Comparison of ENCODE assay signal across 1 mouse cellular context in the genomic region with DNA sequence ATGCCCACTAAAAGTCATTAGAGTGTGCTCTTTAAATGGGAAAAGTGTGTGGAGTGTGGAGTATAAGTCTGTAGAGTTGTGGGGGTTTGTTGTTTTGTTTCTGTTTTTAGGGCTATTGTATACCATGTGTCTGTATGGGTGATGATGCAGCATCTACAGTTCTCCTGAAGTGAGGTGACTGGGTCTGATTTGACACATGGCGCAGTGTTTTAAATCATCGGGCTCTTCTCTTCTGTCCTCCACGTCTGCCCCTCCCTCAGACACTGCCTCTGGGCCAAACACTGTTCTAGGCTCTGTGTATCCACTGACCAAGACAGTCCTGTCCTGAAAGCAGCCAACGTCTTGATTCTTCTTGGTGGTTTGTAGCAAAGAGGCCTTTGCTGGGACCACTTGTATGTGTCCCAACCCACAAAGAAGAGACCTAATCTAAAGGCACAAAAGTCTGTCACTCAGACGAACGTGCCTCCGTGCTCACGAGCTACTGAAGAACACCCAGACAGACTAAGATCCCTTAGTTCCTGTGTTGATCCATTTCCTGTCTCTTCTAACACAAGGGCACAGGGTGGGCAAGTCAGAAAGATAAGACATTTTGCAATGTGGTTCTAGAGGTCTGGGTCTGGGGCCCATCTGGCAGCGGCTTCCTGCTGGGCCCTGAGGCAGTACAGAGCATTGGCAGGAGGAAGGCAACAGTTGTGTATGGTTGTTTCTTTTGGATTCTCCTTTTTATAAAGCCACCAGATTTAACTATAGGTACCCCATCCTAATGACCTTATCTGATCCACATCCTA.
A peak's percentile ranks its signal among the peaks of the same experiment; 100 is the strongest.
TF ChIP-seq lines count a peak whose summit lies in the region.

No protein-coding gene starts in this region.

TF ChIP-seq in MEL, 35 proteins besides CTCF, POLR2A, EP300 and RAD21:
- TF ChIP-seq MYC (IDR thresholded peaks at IDR 0.05; ENCODE audit: low read depth, low read length) (peak; percentile 59; the same call in 1 of the 2 replicates), MXI1 (IDR thresholded peaks at IDR 0.05; ENCODE audit: low read depth, low read length) (peak; percentile 77), E2F4 (IDR thresholded peaks at IDR 0.05; ENCODE audit: borderline replicate concordance, low read depth, low read length) (no peak), POLR2AphosphoS2 (IDR thresholded peaks at IDR 0.05; ENCODE audit: low read length) (no peak), ETS1 (IDR thresholded peaks at IDR 0.05; ENCODE audit: low read depth, low read length) (0 out of 2 replicates have a peak, but pooled peaks have one; percentile 50), GATA1 (IDR thresholded peaks at IDR 0.05; ENCODE audit: low read depth, low read length) (0 out of 2 replicates have a peak, but pooled peaks have one; percentile 34), MAZ (IDR thresholded peaks at IDR 0.05; ENCODE audit: low read depth, low read length) (peak; percentile 21; the same call in 1 of the 2 replicates), TAL1 (IDR thresholded peaks at IDR 0.05; ENCODE audit: low read length) (peak; percentile 65), TCF12 (IDR thresholded peaks at IDR 0.05; ENCODE audit: low read depth, low read length) (0 out of 2 replicates have a peak, but pooled peaks have one; percentile 31)
